Mouse (Mus musculus): ENCODE measurements at regions not wholly inside any gene's neighbourhood (a gene's known extent, or its start where the extent isn't known, plus 50 kb on each side); places are given as distances from the start of the nearest gene placed in this dataset.

DNA sequence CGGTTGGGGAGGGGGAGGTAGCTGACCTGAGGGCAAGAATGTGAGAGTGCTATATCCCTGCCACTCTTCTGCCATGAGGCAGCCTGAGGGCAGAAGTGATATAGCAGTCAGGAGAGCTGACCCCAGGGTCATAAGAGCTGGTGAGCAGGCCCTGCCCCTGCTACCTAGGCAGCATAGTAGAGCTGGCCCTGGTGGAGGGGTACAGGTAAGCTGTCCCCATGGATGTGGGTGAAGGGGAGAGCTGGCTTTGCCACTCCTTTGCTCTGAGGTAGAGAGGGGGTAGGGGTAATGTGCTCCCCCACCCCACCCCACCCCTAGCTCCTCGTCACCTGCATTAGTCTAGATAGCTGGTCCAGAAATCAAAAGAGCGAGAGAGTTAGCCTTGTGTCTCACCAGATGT, 61.3 kb upstream of the Gm3839 start:
- CTCF ChIA-PET: no interaction called here

DNA sequence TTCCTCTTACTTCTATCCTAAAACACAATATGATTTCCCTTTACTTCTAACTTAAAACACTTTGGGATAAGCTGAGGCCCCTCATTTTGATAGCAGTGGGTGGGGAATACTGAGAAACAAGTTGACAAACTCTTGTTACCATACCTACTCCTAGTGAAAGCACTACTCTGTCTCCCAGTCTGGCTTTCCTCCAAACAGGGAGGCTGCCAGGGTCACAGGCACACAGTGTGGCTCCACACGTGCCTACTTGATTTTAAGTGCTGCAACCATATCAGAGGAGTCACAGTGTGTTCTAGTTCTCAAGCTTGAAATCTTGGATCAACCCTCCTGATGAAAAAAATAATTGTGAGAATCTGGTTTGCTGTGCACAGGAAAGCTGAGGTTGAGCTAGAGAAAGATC, 65.8 kb upstream of the Gm3839 start:
- CTCF ChIA-PET: no interaction called here

DNA sequence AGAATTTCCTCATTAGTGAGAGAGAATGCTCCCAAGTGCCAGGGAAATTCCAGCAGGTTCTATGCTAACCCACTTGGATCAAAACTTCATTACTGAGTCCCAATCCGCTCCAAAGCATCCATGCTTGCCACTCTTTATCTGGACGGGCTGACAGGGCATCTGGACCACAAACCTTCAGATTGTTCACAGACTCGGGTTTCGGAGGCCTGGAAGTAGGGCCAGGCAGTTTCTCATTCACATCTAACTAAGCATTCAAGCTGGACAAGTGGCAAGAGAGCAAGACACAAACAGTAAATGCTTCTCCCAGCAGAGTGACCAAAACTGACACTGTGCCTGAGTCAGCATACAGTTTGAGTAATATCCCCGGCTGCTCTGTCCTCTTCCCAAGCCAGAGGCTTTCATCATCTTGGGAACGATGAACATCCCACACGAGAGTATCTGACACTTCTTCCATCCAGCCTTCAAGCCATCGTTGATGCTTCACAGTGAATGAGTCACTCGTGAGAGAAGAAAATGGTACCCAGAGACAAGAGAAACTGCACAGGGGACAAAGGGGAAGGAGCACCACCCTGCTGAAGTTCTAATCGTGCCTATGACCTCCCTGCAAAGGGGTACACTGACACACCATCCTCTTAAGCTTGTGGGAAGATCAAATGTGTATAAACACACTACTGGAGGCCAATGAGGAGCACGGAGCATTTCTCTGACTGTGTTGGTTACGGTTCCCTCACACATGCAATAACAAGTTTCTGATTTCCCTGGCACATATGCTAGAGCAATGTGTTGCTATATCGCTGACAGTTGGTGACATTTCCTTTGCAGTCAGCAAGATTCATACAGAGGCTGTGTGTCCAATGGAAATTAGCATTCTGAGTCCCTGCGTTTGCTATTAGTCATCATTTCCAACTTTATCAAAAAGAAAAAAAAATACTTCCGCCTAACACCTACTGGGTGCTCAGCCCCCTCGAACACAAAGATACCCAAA, 72.0 kb upstream of the Gm3839 start:
- CTCF ChIA-PET: no interaction called here

DNA sequence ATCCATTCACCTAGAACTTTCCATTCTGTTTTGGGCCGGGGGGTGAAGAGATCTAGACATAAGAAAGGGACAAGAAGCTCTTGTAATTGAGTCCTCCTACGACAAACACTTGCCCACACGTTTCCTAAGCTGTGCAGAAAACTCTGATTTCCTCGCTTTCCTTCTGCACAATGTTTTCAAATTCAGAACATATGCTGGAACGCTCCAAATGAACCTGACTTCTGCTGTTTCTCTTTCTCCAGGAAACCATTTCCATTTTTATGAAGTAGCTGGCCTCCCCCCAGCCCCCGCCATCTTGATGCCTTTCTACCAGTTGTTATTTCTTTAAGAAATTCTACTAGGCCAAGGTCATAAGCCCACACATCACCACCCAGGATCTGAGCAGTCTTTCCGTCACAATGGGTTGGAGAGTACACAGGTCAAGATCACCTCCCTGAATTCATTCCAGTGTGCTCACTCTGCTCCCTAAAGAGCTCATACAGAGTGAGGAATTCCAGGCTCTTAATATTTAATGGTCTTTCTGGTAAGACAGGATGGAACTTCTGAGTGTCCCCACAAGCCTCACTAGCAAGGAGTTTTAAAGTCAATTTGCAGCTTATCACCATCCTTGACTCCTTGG, 78.7 kb upstream of the Gm3839 start:
- CTCF ChIA-PET: no interaction called here

DNA sequence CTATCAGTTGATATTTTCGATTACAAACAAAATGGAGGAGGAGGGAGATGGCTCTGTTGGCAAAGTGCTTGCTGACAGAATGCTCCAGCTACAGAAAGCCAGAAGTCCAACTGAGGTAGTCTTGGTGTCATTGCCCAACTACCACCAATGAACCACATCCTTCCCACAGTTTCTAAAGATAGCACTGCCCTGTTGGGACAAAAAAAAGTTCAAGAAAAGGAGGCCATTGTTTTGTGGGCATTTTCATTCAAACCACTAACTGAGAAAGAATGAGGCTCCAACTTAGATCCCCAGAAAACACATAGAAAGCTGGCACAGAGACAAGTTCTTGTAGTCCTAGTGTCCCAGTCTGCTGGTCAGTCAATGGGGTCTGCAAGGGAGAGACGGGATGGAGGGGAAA, 82.1 kb upstream of the Gm3839 start:
- CTCF ChIA-PET: no interaction called here

DNA sequence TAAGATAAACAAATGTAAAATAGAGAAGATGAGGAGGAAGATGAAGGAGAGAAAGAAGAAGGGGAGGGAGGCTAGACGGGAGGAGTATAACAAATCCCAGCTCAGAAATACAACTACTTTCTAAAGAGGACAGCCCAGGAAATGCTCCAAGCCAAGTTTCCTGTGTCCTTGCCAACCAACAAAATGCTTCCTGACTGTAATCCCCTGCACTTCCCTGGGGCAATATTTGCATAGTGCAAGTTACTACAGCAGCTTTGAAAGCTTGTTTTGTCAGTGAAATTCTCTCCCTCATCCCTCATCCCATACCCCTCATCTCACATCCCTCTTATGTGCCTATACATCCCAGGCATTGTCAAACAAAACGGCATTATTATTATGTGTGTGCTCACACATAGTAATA, 83.7 kb upstream of the Gm3839 start:
- CTCF ChIA-PET: no interaction called here

DNA sequence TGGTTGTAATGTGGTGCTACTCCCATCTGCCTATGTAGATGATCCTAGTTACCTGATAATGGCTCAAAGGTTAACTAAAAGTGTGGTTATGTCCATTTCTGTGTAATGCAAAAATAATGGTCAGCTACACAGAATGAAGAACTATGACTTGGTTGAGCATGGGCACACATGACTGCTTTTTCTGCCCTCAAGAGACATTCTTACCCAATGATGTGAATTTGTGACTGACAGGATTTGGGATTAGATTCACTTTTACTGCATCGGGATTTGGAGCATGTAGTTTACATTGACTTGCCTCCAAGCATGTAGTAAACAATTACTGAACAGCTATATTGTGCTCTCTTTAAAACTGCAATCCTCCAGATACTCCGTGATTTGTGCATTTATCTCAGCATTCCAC, 93.4 kb upstream of the Gm3839 start:
- CTCF ChIA-PET: no interaction called here

DNA sequence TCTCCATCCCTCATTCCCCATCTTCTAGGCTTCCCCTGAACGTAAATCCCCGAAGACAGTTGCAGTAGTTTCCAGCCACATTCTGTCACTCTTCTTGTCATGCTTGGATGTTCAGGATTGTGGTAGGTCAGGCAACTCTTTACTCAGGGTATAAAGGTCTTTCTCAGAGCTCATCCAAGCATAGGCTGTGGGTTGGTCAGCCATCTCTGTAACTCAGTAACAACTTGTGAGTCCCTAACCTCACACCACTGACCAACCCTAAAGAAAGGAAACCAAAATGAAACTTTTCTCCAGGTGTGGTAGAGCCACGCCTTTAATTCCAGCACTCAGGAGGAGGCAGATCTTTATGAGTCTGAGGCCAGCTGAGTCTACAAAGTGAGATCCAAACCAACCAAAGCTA, 75.6 kb upstream of the Ptprg start:
- CTCF ChIA-PET: no interaction called here

DNA sequence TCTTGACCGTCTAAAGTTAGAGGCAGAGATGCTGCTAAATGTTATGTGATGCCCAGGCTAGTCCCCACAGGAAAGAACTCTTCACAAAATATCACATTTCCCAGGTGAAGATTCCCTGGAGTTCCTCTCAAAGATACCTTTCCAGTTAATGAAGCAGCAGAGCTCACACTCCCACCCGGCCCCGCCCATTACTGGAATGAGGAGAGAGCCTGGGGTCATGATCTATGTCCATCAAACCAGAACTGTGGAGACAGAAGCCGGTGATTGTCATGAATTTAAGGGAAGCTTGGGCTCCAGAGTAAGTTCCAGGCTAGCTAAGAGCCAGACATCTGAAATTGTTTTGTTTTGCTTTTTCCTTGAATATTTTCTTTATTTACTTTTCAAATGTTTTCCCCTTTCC, 71.2 kb upstream of the Ptprg start:
- CTCF ChIA-PET: interaction anchor here (0.6 kb wide), 1 partner anchor 501 kb away, joined by 3 read pairs; no protein-coding TSS in a partner anchor

DNA sequence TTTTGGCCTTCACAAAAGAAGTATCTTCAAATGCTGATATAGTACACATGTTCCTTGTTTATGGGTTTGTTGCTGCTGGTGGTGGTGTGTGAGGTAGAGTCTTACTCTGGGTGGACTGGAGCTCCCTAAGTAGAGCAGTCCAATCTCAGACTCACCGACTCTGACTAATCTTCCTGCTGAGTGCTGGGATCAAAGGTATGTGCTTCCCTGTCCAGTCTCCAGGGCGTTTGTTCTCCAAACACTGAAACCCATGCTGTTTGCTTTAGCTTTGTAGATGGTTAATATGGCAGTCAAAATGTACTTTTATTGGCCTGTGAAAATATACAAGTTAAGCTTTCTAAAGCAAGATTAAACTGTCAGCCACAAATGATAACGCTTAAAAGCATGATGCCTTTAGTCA, 67.0 kb upstream of the Ptprg start:
- CTCF ChIA-PET: no interaction called here

DNA sequence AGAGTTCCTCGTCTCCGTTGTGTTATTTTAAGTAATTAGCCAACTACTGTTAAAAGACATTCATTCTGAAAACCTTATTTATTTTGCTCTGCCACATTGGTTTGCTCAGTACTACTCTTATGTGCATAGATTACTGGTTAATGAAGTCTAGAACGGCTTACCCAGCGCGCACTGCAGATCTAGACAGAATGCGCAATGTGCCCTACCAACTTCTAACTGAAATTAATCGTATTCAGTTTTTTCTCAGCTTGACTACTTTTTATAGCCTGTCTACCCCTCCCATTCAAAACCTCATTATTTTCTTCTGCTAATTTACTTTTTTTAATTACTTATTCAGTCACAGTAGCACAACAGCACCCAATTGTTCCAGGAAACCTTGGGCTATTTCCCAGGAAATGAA, 51.6 kb upstream of the Ptprg start:
- CTCF ChIA-PET: no interaction called here

DNA sequence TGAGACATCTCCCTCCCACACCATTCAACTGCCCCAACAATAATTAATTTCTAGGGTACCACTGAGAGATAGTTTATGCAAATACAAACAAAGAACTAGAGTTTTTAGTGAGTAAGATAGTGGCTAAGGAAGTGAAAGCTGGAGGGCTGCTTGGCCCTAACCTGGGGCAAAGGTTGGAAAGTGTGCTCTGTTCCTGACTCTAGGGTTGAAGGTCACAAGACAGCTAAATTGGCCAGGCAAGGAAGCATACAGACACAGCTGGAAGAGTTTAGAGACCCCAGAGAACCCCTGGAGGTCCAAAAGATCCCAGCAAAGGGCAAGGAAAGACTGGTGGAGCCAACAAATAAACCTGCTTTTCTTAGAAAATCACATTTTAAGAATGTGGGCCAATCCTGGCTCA, 50.2 kb upstream of the Ptprg start:
- CTCF ChIA-PET: no interaction called here
